Mouse (Mus musculus) adrenal gland, adult 8-10 months (tissue): ENCODE data around the gene Gab1. TPM values are rescaled to one million over a fixed set of nuclear protein-coding genes. Genes with fewer than 3 reads are reported as not detected.

ENCODE experiments used
- DNase-seq: peaks from one replicate; pipeline ENCODE4 v3.0.0; 2022
- total RNA-seq, 4 experiments: library from RNA; stranded (reverse); gene quantifications; 2 replicates each; pipeline ENCODE4 v1.2.4; 2022

Gene Gab1
- total RNA-seq, 4 experiments from 2014 or later, result 20.6 to 28.4 (median 22.0) TPM

DNA sequence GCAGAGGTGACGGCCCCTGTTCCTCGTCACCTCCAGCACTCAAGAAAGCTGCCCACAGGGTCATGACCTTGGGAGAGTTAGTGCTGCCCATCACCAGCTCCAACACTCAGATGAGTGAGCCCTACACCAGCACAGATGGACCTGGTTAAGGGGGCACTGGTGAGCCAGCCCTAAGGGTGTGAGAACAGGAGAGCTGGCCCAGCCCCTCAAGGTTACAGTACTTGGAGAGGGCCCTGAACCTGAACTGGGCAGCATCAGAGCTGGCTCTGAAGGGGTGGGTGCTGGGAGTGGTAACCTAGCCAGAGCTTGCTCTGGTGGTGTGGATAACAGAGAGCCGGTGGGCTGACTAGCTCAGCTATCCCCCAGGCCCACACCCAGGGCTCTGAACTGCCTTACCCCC, 37.8 kb downstream of the Gab1 start:
- DNase-seq, result no peak

DNA sequence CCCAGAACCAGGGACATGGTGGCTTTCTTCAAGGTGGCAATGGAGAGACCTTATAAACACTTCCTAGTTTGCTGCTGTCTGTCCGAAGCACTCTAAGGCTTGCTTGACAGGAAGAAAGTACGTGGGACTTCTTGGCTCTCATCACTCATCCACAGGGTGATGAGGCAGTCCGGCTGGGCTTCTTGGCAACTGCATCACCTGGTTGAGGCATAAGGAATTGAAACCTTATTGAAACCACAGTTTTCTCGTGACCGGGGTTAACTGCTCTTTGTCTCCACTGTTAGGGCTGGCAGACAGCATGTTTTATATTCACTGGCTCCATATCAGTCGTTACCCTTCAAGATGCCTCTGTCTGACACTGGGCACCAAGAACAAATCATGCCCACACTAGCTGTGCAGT, 40.2 kb downstream of the Gab1 start:
- no peak for DNase-seq

DNA sequence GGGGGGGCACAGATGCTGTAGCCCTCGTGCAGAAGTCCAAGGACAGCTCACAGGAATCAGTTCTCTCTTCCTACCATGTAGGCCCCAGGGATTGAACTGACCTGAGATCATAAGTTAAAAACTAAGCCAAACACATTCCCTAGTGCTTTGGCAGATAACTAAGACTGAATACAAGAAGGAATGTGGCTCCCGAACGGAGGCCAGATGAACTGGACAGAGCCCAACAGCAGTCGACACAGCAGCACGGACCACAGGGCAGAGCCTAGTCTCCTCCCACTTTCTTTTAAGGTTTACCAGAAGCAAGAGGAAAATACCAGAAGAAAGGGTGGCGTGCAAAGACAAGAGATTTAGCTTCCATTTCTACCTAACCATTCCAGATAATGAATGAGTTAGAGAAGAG, 42.1 kb downstream of the Gab1 start:
- DNase-seq, result no peak

DNA sequence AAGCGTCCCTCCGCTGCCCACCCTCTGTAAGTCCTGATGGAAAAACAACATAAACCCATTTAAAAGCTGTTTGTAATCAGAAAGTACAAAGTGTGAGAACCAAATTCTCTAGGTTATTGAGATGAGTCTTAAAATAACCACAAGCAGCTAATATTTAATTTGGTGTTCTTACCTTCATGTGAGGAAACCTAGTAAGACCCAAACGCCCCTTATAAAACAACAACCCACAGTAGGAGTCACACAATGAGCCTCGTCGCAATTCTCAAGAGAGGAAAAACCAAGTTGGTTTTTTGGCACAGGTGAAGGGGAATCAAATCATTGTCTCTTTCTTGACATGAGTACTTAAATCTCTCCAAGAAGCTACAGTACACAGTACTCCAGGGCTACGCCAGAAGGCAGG, 44.9 kb downstream of the Gab1 start:
- no peak for DNase-seq

DNA sequence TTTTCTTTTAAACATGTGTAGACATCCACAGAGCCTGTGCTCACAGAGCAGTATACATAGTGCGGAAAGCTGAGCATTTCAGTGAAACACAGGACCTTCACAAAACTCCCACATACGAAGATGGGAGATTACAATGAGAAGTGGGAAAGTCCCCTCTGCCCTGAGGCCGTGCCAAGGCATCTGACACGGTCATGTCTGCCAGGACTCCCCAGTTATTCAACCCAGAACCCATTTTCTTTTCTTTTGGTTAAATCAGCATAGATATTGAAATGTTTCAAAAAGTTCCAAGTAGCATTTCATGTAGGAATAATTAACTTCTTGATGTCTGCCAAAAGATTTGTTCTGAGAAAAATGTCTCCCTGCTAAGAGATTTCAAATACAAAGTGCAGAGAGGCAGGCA, 45.9 kb downstream of the Gab1 start:
- no peak for DNase-seq

DNA sequence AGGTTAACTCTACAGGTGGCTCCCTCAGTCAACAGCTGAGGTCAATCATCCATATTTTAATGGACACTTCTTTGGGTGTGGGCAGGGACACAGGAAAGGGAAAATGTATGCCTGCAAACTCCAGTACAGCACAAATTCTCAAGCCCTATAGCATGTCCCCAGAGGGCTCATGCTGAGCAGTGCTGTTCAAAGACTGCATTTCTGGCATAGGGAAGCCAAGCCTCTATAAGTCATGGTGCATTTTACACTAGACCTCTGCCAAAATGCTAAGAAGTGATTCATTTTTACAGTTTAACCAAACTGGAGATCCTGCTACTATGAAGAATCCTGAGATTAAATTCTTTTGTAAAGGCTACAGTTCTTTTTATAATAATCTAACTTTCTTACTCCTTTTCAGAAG, 47.8 kb downstream of the Gab1 start:
- DNase-seq, result no peak

DNA sequence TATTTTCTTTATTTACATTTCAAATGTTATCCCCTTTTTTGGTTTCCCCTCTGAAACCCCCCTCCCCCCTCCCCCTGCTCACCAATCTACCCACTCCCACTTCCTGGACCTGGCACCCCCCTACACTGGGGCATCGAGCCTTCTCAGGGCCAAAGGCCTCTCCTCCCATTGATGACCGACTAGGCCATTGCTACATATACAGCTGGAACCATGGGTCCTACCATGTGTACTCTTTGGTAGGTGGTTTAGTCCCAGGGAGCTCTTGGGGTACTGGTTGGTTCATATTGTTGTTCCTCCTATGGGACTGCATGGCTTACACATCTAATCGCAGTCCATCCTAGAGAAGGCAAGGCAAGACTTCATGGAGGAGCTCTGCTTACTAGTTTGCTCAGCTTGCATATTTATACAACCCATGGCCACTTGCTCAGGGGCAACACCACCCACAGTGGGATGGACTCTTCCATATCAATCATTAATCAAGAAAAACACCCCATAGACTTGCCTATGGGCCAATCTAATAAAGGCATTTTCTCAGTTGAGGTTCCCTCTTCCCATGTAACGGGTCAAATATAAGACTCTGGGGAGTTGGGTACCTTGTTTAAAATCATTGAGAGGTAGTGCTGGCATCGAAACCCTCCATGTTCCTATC, 48.3 kb downstream of the Gab1 start:
- DNase-seq, result no peak

DNA sequence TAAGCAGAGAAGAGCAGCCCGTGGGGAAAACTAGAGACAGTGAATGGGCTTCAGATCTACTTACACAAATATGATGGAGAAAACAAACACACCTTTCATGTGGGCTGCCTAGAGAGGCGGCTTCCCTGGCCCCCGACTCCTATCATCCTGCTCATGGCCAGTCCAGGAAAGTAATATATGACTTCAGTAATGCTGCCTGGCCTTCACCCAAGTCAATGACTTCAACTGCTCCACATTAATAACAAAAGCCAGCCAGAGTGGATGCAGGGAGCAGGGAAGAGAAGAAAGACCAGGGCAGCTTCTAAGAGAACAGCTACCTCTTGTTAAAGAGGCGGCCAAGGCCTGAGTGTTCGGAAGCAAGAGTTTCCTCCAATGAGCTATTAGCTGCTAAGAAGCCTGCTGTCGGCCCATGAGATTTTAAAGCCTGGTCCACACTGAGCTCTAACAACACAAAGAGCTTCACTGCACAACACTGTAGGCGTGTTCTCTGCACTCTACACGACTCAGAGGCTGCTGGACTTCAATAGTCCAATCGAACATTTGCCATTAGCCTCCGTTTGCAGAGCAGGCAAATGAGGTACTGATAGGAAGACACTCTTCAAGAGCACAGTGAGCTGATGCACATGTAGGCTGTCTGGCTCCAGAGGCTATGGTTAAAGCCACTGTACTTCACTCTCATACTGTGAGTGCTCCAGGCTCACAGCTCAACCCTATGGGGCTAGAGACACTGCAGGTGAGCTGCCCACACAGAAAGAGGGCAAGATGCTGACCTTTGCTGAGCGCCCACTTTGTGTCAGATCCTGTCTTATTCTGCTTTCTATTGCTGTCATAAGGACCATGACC, 49.4 kb downstream of the Gab1 start:
- DNase-seq, result peak; percentile 52

DNA sequence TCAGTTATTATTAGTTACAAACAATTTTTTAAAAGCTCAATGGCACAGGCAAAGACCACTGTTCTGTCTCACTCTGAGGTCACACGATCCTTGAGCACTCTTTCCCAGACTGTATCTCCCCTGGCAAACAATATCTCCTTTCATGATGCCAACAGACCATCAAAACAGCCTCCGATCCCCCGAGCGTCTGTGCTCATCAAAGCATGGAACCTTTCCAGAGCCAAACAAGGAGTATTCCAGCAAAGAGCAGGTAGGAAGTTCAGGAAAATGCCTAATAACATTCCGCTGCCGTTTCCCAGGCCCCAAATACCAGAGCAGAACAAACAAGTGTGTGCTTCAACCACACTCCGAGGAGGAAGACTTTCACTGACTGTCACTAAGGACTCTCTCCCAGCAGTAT, 50.2 kb downstream of the Gab1 start:
- no peak for DNase-seq

DNA sequence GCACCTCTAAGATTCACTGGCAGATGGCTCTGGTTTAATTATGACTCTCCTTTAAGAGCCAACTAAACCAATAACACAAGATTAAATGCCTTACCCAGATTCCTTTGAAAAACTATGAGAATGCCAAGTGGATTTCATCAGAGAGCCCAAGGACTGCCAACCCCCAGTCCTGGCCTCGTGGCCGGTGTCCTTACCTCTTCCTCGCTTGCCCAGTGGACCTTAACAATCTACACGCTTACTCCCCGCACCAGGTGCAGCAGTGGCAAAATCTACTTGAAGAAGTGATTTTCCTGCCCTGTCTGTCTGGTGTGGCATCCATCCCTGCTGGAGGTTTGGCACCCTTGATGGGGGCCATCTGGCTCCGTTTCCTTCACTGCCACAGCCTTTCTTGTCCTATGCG, 53.3 kb downstream of the Gab1 start:
- peak; percentile 56 for DNase-seq

DNA sequence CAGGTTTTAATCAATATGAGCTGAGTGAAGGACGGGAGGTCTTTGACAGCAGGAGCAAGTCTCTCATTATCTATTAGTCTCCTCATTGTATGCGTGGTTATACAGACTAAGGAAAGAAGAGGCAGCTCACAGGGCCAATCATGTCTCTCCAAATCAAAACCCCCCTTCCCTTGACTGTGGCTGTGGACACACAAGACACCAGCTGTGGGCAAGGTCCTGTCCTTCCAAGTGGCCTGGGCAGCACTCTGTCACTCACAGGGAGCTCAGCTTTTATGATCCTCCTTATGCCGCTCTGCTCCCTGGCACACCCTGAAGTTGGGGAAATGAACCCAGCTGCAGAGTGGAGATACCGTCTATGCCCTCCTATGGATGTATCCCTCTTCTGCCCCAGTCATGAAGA, 55.2 kb downstream of the Gab1 start:
- DNase-seq, result no peak

DNA sequence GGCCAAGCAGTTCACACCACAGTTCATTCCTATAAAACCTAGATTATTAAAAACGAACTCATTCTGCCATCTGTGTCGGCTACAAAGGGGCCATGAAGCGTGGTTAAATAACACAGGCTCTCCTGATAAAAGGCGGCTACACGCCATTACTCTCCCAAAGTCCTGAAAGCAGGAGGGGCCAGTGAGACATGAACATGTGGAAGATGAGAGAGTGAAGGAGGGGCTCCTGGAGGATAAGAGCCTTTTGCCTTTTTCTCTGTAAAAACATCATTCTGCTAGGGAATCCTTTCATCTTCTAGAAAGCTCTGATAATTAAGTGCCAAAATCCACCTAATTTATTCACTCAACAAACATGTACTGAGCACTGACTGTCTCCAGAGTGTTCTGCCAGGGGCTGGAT, 55.9 kb downstream of the Gab1 start:
- no peak for DNase-seq

DNA sequence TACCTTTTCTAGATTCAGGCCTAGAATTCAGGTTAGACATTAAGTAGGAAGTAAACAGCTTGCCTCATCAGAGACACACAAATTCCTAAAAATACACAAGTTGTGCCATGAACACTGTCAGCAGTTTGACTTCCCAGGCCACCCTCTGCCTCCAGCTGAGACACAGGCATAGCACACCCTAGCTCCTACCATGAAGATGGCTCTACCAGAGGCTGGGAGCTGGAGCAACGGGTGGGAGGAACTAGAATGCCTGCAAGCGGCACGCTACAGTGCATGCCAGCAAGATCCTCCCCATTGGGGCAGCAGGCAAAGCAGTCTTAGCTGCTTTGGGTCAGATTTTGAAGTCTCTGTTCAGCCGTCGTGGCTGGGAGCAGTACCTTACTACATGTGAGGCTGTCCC, 57.1 kb downstream of the Gab1 start:
- no peak for DNase-seq

DNA sequence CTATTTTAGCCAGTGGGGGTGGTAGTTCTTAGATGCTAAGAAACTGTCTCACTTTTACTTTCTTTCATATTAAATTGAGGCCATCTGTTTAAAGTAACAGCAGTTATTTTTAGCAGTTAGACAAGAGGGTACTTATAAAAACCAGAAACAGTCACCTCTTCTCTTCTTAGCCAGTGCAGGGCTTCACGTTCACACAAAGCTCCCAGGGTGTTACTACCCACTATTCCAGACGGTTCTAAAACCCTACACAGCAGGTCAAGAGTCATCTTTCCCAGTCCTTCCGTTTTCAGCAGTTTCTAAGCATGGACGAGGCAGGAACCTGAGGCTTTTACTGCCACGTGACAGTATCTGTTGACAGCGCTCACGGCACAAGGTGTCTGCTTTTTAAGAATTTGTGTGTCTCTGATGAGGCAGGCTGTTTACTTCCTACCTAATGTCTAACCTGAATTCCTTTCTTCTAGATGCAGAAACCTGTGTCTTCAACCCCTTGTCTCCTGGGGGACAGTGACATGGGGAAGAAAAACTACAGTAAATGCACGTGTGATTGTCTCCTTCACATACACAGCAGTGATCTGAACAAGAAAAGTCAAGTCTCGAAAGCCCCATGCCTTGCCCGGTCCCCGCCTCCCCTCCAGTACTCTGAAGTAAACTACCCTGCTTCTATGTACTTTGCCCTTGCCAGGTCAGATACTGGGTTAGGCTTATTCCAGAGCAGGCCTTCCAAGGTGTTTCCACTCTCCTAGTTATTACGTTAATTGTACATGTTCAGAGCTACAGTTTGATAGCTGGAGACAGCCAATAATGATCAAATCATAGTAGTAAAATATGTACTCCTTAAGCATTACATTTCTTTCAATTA, 58.7 kb downstream of the Gab1 start:
- no peak for DNase-seq

DNA sequence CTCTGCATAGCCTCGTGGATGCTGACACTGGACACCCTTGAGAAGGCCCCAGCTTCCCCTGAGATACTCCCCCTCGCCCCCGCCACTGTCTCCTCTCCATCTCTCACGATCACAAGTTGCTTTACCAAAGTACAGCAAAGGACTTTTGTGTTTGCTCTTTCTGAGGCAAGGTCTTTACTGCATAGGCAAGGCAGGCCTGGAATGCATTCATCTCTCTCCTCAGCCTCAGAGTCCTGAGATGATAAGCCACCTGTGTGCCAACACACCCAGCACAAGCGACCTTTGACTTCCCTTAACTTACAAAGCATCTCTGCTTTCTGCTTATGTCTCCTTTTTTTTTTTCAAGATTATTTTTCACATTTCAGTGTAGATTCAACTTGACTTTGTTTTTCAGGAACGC, 61.3 kb downstream of the Gab1 start:
- DNase-seq, result no peak

DNA sequence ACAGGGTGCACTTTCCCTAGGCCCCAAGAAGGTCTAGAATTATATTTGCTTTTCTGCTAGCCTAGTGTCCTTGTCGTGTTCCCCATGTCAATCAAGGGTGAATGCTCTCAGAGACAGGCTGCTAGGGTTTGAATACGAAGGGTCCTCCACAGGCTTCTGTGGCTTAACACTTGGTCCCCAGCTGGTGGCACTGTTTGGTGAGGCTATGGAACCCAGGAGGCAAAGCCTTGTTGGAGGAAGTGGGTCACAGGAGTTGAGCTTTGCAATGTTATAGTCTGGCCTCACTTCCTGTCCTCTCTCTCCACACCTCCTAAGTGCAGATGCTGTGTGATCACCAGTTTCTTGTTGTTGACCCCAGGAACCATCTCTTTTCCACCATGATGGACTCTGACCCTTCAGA, 63.3 kb downstream of the Gab1 start:
- DNase-seq, result no peak

DNA sequence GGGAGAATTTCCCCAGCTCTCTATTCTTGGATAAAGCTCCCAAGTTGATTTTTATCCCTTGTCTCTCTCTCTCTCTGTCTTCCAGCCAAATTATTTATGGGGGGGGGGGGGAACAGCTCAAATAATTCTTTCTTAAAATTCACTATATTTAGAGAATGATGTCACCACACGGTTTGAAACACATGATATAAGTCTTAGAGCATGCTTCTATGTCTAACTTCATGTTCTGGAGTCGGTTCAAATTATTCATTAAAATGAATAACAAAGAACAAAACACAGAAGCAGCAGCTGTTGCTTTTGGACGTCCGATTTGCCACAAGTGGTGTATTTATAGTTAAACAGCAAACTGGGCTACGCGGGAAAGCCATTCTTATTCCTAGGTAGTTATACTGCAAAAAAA, 65.1 kb downstream of the Gab1 start:
- DNase-seq, result no peak

DNA sequence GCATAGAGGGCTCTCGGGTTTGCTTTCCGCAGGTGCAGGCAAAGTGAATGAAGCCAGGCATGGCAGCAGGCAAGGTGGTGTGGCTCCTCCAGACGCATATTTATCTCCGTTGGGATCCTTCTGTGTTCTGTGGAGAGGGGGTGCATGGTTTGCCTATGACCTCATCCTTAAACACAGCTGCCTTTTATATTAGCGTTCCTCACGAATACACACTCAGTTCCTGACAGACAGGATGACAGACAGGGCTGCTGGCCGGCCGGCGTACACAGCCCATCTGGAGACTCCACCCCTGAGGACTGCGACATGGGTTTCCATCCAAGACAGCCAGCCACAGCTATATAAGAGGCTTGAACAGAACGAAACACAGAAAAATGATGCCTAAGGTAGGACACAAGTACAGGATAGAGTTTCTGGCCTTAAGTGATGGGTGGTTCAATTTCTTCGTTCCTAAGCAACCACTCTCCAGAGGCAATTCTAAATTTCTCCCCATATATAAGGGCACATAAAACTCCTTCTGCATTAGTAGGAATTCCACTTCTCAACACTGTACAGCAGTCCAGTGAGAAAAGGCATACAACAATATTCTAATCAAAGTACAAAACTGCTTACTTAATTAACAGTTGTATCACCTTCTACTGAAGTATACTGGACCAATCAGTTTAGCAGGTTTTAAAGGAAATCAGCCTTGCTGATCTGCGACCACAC, 66.1 kb downstream of the Gab1 start:
- no peak for DNase-seq

DNA sequence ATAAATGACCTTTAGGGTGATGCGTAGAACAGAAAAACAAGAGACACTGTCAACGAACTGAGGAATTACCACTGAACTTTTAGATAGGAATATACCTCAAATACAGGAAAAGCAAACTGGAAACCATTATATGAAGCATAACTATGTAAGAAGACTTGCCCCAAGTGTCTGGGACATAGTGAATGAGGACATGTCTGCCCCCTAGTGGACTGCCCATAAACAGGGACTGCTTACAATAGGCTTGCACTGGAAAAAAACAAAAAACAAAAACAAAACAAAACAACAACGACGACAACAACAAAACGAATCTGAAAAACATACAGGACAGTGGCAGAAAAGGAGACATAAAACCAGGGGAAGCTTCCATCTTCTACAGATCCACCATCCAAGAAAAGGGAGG, 66.9 kb downstream of the Gab1 start:
- no peak for DNase-seq

DNA sequence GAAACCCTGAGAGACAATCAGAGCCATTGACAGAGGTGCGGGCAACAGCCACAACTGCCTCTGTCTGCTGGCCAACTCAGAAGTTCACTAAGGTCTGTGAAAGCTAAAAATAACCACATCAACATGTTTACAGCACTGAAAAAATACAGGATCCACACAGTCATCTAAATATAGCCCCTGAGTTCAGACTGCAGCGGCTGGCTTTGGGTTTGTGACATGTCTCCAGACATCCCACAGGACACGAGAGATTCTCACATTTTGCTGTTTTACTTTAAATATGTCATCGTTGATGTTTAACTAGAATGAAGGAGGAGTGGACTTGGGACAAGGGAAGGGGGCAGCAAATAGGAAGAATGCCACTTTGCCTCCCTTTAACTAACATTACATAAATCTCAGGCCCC, 68.7 kb downstream of the Gab1 start:
- no peak for DNase-seq

DNA sequence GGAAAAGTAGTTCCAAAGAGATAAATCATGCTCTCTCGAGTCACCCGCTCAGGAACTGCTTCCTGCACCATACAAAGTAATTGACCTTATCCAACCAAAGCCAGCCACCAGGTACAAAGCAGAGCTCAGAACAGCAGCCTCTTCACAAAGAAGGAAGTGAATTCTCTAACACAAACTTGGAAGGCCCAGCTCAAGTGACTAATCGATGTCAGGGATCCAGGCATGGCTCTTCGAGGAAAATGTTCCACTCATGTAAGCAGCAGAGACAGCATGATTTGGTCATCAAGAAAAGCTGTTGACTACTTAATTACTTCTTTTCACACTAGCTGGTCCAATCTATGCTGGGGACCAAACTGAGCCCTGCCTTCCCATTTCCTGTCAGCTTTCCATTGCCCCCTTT, 69.4 kb downstream of the Gab1 start:
- no peak for DNase-seq

DNA sequence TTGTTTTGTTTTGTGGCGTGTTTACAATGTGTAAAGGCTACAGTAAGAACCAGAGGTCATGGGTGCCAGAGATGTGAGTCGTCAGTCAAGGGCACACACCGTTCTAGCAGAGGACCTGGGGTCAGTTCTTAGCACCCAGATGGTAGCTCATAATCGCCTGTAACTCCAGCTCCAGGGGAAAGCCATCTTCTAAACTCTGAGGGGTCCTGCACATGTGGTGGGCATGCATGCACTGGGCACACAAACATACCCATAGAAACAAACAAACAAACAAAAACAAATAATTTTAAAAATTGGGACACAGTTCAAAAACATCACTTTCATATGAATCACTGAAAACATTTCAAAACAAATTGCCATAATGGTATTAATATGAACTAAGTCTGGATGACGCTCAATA, 69.9 kb downstream of the Gab1 start:
- no peak for DNase-seq
